Mouse (Mus musculus): ENCODE results near the gene Flt3l. TPM values are rescaled to one million over a fixed set of nuclear protein-coding genes. Genes with fewer than 3 reads are reported as not detected.

Gene Flt3l
- total RNA-seq, 2 experiments from 2014 or later: 8.4 to 9.7 TPM

Small RNA genes lying within 50 kb of the gene (microRNA-seq; reads per million reads assigned to microRNA genes)
- gene Mir150: 1,405 to 1,951 reads per million in 2 experiments
- gene Mir5121: 5.5 to 9.9 reads per million in 2 experiments
- gene Mir7055: 0.75 to 2.3 reads per million in 2 experiments

Other genes starting within 250 kb of the Flt3l start
- gene Med25, start 243.7 kb downstream of the Flt3l start, total RNA-seq (2021): 10 to 100 TPM; 85.9 to 94.9 TPM
- gene Fuz, start 240.4 kb downstream of the Flt3l start, total RNA-seq (2021): 10 to 100 TPM; 22.2 to 24.2 TPM
- gene Ap2a1, start 206.9 kb downstream of the Flt3l start, total RNA-seq (2021): 100 to 1,000 TPM; 328 to 355 TPM
- 1 to 10 TPM; 1.7 to 3.0 TPM for gene Tsks, start 193.2 kb downstream of the Flt3l start, total RNA-seq (2021)
- 10 to 100 TPM; 98.3 to 98.4 TPM for gene Cpt1c, start 161.6 kb downstream of the Flt3l start, total RNA-seq (2021)
- gene Prmt1, start 149.9 kb downstream of the Flt3l start, total RNA-seq (2021): 100 to 1,000 TPM; 174 to 178 TPM
- gene Irf3, start 138.8 kb downstream of the Flt3l start, total RNA-seq (2021): 10 to 100 TPM; 35.2 to 41.9 TPM
- gene Bcl2l12, start 137.7 kb downstream of the Flt3l start, total RNA-seq (2021): 1 to 10 TPM; 2.8 to 3.8 TPM
- 100 to 1,000 TPM; 159 to 163 TPM for gene Scaf1, start 120.1 kb downstream of the Flt3l start, total RNA-seq (2021)
- 10 to 100 TPM; 10.0 to 14.5 TPM for gene Rras, start 118.5 kb downstream of the Flt3l start, total RNA-seq (2021)
- 10 to 100 TPM; 63.3 to 67.5 TPM for gene Prr12, start 83.6 kb downstream of the Flt3l start, total RNA-seq (2021)
- gene Nosip, start 74.0 kb downstream of the Flt3l start, total RNA-seq (2021): 10 to 100 TPM; 51.9 to 59.7 TPM
- gene Prrg2, start 73.8 kb downstream of the Flt3l start, total RNA-seq (2021): 1 to 10 TPM; 6.2 to 9.2 TPM
- gene Rcn3, start 44.2 kb downstream of the Flt3l start, total RNA-seq (2021): 1 to 10 TPM; 5.9 to 6.0 TPM
- 10 to 100 TPM; 19.6 to 20.1 TPM for gene Fcgrt, start 32.6 kb downstream of the Flt3l start, total RNA-seq (2021)
- 100 to 1,000 TPM; 474 to 479 TPM for gene Rps11, start 12.0 kb downstream of the Flt3l start, total RNA-seq (2021)
- 100 to 1,000 TPM; 712 to 811 TPM for gene Rpl13a, start 7.7 kb downstream of the Flt3l start, total RNA-seq (2021)
- not detected for gene Gm45713, start 201 bp downstream of the Flt3l start, total RNA-seq (2021)
- gene Pih1d1, start 17.9 kb upstream of the Flt3l start, total RNA-seq (2021): 10 to 100 TPM; 46.7 to 51.7 TPM
- 10 to 100 TPM; 12.7 to 15.1 TPM for gene Aldh16a1, start 18.2 kb upstream of the Flt3l start, total RNA-seq (2021)
- gene Slc17a7, start 27.5 kb upstream of the Flt3l start, total RNA-seq (2021): 1,000 to 10,000 TPM; 1,307 TPM
- gene Gfy, start 43.1 kb upstream of the Flt3l start, total RNA-seq (2021): under 1 TPM; 0.26 to 0.40 TPM
- gene Pth2, start 44.6 kb upstream of the Flt3l start, total RNA-seq (2021): not detected
- 1 to 10 TPM; 4.9 to 9.7 TPM for gene Ccdc155, start 68.5 kb upstream of the Flt3l start, total RNA-seq (2021)
- gene Dkkl1, start 75.7 kb upstream of the Flt3l start, total RNA-seq (2021): 10 to 100 TPM; 33.6 to 38.3 TPM
- 1 to 10 TPM; 2.1 to 4.3 TPM for gene Tead2, start 79.3 kb upstream of the Flt3l start, total RNA-seq (2021)
- gene Cd37, start 102.7 kb upstream of the Flt3l start, total RNA-seq (2021): 1 to 10 TPM; 4.8 to 5.3 TPM
- 1 to 10 TPM; 1.7 to 1.9 TPM for gene Slc6a16, start 104.7 kb upstream of the Flt3l start, total RNA-seq (2021)
- gene Slc6a21, start 141.1 kb upstream of the Flt3l start, total RNA-seq (2021): not detected
- gene Trpm4, start 197.3 kb upstream of the Flt3l start, total RNA-seq (2021): 10 to 100 TPM; 19.0 to 26.5 TPM
- under 1 TPM; 0.19 to 0.30 TPM for gene Hrc, start 198.9 kb upstream of the Flt3l start, total RNA-seq (2021)
- gene Ppfia3, start 230.6 kb upstream of the Flt3l start, total RNA-seq (2021): 100 to 1,000 TPM; 154 to 170 TPM
- 100 to 1,000 TPM; 133 to 165 TPM for gene Lin7b, start 234.2 kb upstream of the Flt3l start, total RNA-seq (2021)